Mouse (Mus musculus): ENCODE data around the gene Rlf.

The Rlf gene

DNA sequence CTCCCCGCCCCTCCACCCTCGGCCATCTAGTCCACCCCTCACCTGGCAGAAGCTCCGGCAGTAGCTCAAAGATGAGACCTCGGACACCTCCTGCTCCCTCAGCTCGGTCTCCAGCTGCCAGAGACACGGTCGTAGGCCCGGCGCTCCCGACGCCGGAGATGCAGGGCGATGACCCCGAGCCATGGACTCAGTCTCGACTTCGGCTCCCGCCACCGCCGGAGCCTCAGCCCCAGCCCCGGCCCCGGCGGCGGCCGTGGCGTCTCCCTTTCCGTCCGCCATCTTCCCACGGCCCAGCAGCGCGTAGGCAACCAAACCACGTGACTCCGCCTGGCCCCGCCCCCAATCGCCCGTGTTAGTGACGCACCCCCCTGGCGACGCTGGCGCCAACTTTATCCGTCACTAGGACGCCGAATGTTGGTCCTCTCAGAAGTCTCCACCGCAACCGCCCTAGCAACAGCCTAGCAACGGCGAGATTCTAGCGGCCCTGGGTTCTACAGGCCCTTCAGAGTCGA lies at the start of gene Rlf:
Gene Rlf, minus strand, starts transcription at position 292 of the 512 bp plus-strand sequence.
- peak; percentile 98 for DNase-seq (ENCODE audit: low read depth, low spot score)

DNA sequence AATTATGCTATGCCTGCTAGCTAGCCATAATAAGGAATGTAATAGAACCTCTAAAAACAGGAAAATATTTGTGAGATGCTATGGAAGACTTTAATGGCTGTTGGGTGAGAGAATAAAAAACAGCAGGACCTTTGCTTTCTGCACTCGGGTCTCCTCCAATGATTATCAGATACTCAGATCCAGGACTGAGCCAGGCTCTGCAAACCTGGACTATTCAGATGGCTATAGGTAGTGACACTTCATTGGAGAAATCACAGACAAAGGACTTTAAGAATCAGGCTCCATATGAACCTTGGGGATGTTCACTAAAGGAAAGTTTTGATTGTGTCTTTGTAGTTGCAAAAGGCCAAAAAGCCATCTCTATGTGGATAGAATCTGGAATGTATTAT lies 26.7 kb upstream of the Rlf start:
- no peak for DNase-seq (ENCODE audit: low read depth, low spot score)

DNA sequence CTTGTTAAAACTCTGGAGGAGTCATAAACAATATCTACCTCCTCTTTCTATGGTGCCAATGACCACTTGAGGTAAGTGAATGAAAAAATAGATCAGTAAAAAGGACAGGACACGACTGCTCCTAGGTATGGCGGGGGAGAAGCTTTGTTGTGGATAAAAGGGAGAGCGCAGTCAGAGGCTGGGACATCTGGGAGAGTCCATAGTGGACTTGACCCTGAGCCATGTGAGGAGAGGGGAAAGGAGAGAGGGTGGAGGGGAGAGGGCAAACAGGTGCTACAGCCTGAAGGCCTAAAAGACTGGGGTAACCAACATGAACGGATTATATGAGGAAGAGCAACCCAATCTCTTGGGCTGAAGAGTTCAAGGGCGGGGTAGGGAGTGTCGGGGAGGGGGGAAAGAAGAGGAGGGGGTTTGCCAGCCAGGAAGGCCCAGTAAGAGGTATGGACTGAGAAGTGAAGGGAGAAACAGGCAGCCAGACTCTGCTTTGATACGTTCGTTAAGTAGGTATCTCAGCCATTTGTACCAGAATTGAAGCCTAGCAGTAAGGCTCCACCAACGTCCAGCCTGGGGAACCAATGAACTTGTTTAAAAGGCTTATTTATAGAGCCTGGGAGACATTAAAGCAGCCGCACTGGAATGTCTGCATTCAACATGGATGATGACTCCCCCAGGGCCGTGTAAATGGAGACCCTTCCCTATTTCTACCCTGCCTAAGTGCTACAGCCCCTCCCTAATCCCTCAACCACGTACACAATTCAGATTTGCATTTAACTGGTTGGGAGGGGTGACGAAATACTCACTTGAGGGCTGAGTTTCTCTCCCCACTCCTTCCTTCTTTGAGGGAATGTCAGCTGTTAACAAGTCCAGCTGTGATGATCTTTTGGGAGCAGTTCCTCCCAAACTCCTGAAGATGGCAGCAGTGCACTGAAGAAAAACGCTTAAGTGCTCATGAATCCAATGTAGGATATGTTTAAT lies 26.0 kb upstream of the Rlf start:
- peak; percentile 79 for DNase-seq (ENCODE audit: low read depth, low spot score)

DNA sequence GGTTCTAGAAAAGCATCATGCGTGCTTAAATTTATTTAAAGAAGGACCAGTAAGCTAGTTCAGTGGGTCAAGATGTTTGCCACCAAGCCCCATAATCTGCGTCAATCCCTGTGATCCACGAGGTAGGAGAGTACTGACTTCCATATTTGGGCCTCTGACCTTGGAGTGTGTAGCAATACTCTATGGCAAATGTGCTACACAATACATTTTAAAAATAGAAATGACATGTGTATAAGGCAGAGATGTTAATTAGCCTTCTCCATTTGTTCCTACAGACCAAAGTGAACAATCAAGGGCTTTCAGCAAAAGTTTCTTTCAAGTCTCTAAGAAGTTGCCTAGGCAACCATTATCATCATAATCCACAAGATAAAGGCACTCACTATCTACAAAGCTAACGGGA lies 25.0 kb upstream of the Rlf start:
- DNase-seq (ENCODE audit: low read depth, low spot score), result no peak

DNA sequence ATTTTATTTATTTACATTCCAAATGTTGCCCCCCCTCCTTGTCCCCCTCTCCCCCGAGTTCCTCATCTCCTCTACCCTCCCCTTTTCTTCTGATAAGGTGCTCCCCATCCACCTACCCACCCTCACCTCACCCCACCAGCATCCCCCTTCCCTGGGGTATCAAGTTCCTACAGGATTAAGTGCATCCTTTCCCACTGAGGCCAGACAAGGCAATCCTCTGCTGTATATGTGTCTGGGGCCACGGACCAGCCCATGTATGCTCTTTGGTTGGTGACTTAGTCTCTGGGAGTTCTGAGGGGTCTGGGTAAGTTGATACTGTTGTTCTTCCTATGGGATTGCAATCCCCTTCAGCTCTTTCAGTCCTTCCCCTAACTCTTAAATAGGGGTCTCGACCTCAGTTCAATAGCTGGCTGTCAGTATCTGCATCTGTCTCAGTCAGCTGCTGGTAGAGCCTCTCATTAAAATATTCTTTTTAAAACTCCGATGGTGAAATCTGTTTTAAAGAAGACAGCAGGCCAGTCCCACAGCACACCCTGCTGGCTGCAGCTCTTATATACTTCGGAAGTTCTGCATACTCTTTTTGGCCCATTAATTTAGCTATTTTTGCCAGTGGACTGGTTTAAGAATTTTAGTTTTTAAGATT lies 17.0 kb upstream of the Rlf start:
- no peak for DNase-seq (ENCODE audit: low read depth, low spot score)

DNA sequence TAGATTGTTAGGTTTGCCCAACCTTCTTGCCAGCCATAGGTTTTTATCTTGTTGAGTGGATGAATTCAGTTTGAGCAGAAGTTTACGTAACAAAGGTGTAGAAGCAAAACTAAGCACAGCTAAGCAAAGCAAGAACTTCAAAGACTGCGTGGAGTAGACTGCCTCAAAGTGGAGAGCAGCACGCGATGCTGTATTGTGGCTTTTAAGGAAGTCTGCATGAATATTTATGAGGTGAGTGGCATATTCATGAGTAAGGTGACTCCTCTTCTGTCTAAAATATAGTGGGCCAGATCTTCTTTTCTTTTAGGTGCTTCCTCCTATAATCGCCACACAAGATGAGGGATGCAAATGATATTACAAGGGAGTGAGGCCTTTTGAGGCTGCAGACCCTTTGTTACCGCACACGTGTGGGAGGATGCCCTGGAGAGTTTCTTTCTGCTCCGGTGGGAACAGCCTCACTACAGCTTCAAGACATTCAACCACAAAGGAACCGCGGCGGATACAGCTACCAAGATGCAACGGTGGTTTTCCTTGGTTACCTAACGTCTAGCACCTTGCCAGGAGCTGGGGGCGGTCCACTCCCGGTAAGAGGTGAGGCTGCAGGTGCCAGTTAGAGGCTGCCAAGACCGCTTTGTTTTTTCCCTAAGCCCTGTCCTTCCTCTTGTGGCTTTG lies 16.2 kb upstream of the Rlf start:
- DNase-seq (ENCODE audit: low read depth, low spot score), result peak; percentile 46

DNA sequence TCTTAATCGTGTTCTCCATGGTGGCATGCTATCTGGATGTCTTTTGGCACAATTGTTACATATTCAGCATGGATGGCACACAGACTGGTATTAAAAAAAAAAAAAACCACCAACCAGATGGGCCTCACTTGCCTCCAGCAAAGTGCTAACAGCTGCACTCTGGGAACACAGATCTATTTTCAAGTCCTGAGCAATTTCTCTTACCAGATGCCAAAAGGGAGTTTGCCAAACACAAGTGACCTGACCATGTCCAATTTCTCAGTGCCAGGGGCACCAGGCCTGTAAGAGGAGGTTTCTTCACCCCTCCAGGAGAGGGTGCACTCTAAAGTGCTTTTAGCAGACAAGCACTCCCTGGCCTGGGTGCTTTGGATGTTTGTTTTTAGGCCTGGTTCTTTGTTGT lies 12.2 kb upstream of the Rlf start:
- no peak for DNase-seq (ENCODE audit: low read depth, low spot score)

DNA sequence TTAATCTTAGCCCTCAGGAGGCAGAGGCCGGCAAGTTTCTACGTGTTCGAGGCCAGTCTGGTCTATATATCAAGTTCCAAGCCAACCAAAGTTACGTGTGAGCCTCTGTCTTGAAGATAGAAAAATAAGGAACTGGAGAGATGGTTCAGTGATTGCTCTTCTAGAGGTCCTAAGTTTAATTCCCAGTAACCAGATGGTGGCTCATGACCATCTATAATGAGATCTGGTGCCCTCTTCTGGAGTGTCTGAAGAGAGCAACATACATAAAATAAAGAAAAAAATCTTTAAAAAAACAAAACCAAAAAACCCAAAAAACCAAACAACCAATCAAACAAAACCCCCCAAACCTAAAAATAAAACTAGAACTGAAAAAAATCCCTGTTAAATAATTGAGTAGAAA lies 10.3 kb upstream of the Rlf start:
- DNase-seq (ENCODE audit: low read depth, low spot score), result no peak

DNA sequence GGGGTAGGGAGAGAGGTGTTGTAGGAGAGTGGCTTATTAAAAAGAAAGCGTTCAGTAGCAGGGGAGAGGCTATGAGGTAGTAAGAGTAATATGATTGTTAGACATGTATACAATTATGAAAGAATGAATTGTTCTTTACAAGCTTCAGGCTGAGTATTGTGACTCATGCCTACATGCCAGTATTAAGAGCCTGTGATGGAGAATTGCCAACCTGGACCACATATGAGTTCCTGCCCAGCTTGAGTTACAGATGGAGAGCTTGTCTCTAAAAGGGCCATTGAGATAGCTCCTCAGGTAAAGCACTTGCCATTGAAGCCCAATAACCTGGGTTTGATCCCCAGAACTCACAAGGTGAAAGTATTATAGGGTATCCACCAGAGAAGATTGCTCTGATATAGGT lies 8.3 kb upstream of the Rlf start:
- no peak for DNase-seq (ENCODE audit: low read depth, low spot score)

DNA sequence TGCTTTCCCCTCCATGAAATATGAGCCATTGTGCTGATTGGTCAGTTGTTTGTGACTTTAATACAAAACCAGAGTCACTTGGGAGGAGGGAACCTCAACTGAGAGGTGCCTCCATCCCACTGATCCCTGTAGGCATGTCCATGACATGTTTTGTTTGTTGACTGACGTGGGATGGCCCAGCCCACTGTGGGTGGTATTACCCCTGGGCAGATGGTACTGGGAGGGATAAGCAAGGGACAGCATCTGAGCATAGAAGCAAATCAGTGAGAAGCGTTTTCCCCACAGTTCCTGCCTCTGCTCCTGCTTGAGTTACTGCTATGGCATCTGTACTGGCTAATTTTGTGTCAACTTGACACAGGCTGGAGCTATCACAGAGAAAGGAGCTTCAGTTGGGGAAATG lies 1.3 kb upstream of the Rlf start:
- peak; percentile 53 for DNase-seq (ENCODE audit: low read depth, low spot score)

DNA sequence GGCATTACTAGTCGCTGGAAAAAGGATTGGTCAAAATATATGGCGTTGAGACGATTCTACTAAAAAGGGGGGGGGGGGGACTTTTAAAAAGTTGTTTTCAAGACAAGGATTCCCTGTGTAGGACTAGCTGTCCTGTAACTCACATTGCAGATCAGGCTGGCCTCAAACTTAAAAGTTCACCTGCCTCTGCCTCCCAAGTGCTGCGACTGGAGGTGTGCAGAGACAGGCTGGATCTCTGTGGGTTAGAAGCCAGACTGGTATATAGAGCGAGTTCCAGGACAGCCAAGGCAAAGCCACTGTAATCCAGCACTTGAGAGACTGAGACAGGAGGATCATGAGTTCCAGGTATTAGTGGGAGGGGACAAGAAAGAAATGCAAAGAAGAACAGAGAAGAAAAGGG lies 605 bp upstream of the Rlf start:
- DNase-seq (ENCODE audit: low read depth, low spot score), result no peak

DNA sequence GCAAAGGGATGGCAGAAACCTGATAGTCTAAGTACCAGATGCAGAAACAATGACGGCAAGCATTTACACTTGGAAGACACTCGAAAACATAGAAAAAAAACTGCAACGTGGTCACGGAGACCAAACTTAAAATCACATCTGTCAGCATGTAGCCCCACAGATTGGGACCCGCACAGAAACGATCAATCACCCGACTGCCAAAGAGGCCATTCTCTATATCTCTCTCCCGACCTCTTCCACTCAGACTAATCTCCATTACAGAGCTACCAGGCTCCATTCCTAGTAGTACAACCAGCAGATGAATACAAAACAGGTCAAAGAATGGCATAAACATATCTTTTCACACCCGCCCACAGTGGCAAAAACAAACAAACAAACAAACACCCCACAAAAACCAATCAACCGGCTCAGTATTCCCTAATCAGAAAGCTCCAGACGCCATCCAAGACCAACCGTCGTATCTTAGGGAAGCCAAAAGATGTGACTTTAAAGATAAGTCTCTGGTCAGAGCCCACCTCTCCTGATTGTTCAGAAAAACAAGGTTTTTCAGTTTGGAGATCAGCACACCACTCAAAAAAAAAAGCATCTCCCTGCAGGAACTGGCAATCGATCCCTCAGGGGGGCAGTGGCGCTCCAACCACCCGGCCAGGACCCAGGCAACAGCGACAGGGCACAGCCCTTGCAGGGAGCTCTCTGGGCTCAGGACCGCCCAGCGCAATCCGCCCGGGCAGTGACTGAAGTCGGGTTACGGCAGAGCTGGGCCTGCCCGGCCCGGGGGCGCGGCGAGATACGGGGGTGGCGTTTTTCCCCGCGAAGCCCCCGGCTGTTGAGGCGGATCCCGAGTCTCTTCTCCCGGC lies 720 bp downstream of the Rlf start:
- DNase-seq (ENCODE audit: low read depth, low spot score), result peak; percentile 67

DNA sequence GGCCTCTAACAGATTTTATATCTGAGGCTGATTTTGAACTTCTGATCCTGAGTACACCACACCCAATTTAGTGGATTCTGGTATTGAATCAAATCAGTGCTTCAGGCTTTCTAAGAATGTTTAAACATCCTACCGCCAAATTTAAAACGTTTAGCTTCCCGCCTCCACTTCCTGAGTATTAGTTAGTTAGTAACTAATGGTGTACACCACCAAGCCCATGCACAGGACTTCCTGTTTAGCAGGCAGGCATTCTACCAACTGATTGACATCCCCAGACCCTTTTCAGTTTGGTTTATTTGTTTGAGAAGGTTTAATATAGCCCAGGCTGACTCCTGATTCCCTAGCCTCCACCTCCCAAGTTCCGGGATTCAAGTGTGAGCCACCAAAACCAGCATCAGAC lies 6.0 kb downstream of the Rlf start:
- no peak for DNase-seq (ENCODE audit: low read depth, low spot score)

DNA sequence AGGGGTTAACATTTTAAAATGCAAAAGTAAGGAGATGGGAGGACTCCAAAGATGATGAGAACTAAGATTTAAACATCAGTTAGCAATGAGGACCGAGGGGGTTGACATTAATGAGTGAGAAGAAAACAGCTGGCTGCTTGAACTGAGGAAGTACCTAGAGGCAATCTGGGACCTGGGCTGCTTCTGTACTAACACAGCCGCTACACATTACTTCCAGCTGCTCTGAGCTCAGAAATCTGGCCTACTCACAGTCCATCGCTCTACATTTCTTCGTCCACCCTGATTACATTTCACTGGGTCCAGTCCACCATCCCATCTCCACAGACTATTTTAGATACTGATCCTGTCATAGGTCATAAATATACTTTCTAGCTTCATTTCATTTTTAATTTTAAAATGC lies 17.0 kb downstream of the Rlf start:
- no peak for DNase-seq (ENCODE audit: low read depth, low spot score)

DNA sequence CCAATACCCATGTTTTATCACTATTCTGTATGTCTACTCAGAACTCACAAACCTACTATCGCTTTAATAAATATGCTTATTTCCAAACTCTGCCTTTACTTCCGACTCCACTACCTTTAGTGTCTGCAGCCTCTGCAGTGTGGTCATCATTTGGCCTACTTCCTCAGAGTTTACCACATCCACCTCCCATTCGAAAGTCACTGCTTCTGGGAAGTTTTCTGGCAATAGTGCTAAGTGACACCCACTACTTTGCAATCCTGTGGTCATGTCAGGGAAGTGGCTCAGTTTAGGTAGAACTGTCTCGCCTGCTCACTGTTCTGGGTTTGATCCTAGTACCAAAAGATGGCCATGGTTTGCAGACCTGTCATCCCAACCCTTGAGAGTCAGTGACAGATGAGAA lies 17.9 kb downstream of the Rlf start:
- no peak for DNase-seq (ENCODE audit: low read depth, low spot score)

DNA sequence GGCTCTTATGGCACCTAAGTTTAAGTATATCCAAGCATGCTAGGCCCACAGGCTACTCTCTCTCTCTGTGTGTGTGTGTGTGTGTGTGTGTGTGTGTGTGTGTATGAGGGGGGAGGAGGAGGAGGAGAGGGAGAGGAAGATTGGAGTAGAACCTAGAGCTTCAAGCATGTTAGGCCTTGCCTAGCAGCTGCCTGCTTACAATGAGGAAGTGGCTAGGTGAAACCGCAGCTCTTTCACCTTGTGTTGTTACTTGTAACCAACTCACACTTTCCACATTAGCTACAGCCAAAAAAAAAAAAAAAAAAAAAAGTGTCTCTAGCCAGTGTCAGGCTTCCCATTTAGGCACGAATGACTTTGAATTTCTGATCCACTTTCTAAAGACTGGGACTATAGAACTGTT lies 18.7 kb downstream of the Rlf start:
- no peak for DNase-seq (ENCODE audit: low read depth, low spot score)

DNA sequence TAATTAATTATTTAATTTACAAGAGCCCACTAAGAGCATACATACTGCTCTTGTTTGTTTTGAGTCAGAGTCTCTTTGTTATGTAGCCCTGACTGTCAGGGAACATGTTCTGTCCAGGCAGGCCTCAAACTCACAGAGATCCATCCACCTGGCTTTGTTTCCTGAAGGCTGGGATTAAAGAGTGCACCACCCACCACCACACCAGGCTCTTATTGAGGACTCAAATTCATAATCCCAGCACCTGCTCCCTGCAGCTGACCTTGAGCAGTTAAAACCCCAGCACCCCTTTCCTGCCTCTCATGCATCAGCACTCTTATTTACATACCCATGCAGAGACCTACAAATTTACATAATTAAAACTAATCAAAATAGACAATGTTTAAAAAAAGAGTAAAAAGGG lies 20.1 kb downstream of the Rlf start:
- DNase-seq (ENCODE audit: low read depth, low spot score), result no peak

DNA sequence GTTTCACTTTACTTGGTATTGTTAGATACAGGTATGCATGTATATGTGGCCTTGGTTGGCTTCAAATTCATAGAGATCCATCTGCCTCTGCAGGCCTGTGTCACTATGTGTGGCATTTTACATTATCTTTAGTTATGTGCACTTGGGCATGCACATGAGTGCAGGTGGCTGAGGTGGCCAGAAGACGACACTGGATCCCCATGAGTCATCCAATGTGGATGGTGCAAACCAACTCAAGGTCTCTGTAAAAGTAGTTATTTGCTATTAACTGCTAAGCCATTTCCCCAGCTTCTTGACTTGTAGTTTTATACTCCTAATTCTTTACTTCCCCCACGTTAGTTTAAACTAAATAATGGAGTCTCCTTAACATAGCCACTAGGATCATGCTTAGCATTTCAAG lies 22.6 kb downstream of the Rlf start:
- DNase-seq (ENCODE audit: low read depth, low spot score), result no peak

DNA sequence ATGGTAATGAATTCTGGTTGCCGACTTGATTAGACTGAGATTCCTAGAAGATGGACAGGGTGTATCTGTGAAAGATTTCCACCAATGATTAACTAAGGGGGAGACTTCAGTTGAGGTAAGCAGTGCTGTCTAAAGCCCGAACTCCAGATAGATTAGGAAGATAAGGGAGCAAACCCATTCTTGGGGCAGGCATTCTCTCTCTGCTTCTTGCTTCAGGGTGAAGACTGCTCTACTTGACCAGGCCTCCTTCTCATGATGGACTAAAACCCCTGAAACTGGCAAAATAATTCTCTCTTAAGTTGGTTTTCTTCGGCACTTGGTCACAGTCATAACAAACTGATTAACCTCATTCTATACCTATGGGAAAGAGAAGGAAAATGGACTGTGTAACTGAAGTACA lies 25.5 kb downstream of the Rlf start:
- no peak for DNase-seq (ENCODE audit: low read depth, low spot score)

DNA sequence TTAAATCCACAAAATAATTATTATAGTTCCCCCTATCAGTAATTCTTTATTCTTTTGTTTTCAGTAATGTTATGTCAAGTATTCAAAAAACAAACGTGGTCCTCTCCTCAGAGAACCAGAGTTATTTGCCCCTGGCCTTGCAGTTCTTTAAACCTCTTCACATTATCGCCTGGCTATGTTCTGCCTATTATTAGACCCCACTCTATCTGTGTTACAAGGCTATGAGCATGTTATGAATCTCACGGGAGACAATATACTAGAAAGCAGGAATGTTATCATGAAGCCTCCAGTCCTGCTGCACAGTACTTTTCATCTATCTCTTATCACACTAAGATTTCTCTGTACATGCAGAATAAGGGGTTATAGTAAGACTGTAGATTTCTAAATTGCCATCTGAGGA lies 35.2 kb downstream of the Rlf start:
- DNase-seq (ENCODE audit: low read depth, low spot score), result no peak

DNA sequence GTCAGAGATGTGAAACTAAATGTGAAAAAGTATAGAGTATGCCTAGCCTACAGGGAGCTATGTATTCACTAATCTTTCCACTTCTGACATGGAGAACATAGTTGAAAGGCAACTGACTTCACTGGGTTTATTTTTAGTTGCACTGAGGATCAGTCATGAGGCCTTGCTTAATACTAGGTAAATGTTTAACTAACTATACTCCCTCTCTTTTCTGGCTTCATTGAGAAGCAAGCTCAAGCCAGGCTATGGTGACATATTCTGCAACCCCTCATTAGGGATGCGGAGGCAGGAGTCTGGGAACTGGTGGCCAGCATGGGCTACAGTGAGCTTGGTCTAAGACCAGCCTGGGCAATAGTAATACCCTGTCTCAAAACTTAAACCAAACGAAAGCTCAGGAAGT lies 47.2 kb downstream of the Rlf start:
- no peak for DNase-seq (ENCODE audit: low read depth, low spot score)
